Mouse (Mus musculus) ES-Bruce4 (cell line): Measurements from ENCODE around the gene Cmtm6. TPM values are rescaled to one million over a fixed set of nuclear protein-coding genes. Genes with fewer than 3 reads are reported as not detected.

Source experiments
- H3K27ac ChIP-seq: 2 replicates; pipeline ENCODE4 v1.5.1; 2012; ENCODE audit warnings: low read length, inconsistent platforms; ENCODE audit not compliant: insufficient read depth
- H3K27me3 ChIP-seq: 2 replicates; pipeline ENCODE4 v1.6.1; 2012; ENCODE audit warnings: mild to moderate bottlenecking, low read length, inconsistent platforms; ENCODE audit not compliant: control insufficient read depth, poor library complexity, insufficient read depth, severe bottlenecking
- H3K36me3 ChIP-seq: 2 replicates; pipeline ENCODE4 v1.6.1; 2012; ENCODE audit warnings: inconsistent platforms, mild to moderate bottlenecking, low read length, moderate library complexity; ENCODE audit not compliant: control insufficient read depth, poor library complexity, insufficient read depth, severe bottlenecking
- H3K4me1 ChIP-seq: one replicate; pipeline ENCODE4 v1.8.1; 2011; ENCODE audit warnings: low read length; ENCODE audit not compliant: control insufficient read depth, insufficient read depth
- H3K4me3 ChIP-seq: 2 replicates; pipeline ENCODE4 v1.5.1; 2011; ENCODE audit warnings: low read depth, mild to moderate bottlenecking, low read length
- H3K9ac ChIP-seq: 2 replicates; pipeline ENCODE4 v1.6.1; 2012; ENCODE audit warnings: low read depth, mild to moderate bottlenecking, inconsistent platforms; ENCODE audit not compliant: poor library complexity, severe bottlenecking
- H3K9me3 ChIP-seq: replicated peaks from 2 replicates; pipeline ENCODE4 v1.6.1; 2012; ENCODE audit warnings: mild to moderate bottlenecking, low read length, inconsistent platforms; ENCODE audit not compliant: control insufficient read depth, poor library complexity, insufficient read depth, severe bottlenecking
- CTCF ChIP-seq: IDR thresholded peaks from one replicate; pipeline ENCODE4 v1.8.1; 2011; ENCODE audit warnings: low read depth, low read length
- EP300 ChIP-seq: IDR thresholded peaks from 2 replicates; pipeline ENCODE4 v1.6.1; 2011; ENCODE audit warnings: low read depth, low read length; ENCODE audit not compliant: insufficient read depth
- POLR2A ChIP-seq: IDR thresholded peaks from one replicate; pipeline ENCODE4 v1.8.1; 2011; ENCODE audit warnings: low read length; ENCODE audit not compliant: insufficient read depth
- polyA plus RNA-seq: library from polyadenylated mRNA; stranded (reverse); fragments of >200 nt; gene quantifications from 2 replicates; pipeline ENCODE4 v1.2.4, GENCODE M21; 2011; ENCODE audit warnings: low read depth; ENCODE audit not compliant: missing spikeins, insufficient read depth, insufficient read length

Cmtm6 gene
- polyA plus RNA-seq, 1 experiment, result 49.3 TPM

DNA sequence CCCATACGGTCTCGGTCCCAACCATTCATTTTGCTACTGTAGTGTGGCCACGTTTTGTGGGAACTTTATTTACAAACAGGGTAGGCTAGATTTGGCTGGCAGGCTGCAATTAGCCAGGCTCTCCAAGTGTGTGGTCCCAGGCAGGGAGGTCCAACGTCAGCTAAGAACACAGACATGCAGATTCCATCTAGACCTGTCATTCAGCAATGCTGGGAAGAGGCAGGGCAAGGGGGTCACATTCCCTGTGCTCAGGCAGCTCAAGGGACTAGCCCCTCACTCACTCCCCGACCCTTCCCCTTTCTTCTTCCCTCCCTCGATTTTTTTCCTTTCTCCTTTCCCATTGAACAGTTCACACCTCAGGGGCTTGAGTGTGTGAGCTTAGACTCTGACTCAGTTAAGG, 67.9 kb downstream of the Cmtm6 start:
- Histone ChIP-seq H3K27ac (no peak overlapping the region), H3K27me3 (no peaks in the 10 kb centered on the region), H3K4me3 (no peak overlapping the region), H3K4me1 (no peaks in the 10 kb centered on the region), H3K9me3 (no peaks in the 10 kb centered on the region), H3K36me3 (no peaks in the 10 kb centered on the region), H3K9ac (no peak overlapping the region)
- TF ChIP-seq EP300 (no peak), CTCF (no peak), POLR2A (no peak)

Other genes with a start within 250 kb of the Cmtm6 start
- gene Ccr4, start 226.2 kb upstream of the Cmtm6 start, polyA plus RNA-seq, result 0.57 and 1.4 TPM in 2 replicates
- not detected in 2 replicates for gene C130032M10Rik, start 215.4 kb upstream of the Cmtm6 start, polyA plus RNA-seq
- gene Trim71, start 166.7 kb upstream of the Cmtm6 start, polyA plus RNA-seq, result 120 and 122 TPM in 2 replicates
- gene Cnot10, start 90.9 kb upstream of the Cmtm6 start, polyA plus RNA-seq, result 57.6 and 61.0 TPM in 2 replicates
- 73.5 and 73.8 TPM in 2 replicates for gene Dync1li1, start 42.3 kb upstream of the Cmtm6 start, polyA plus RNA-seq
- 60.6 and 63.7 TPM in 2 replicates for gene Cmtm7, start 50.7 kb downstream of the Cmtm6 start, polyA plus RNA-seq
- gene Cmtm8, start 113.0 kb downstream of the Cmtm6 start, polyA plus RNA-seq, result 7.8 and 8.2 TPM in 2 replicates
- 14.4 and 14.5 TPM in 2 replicates for gene Gpd1l, start 202.9 kb downstream of the Cmtm6 start, polyA plus RNA-seq
- gene Osbpl10, start 247.5 kb downstream of the Cmtm6 start, polyA plus RNA-seq, result 6.0 and 8.3 TPM in 2 replicates